Mouse (Mus musculus): ENCODE results near the gene Usp40.
"Not testable (repeated sequence)": the region's sequence is repeated elsewhere in the genome, so short reads cannot be mapped to it uniquely, and the experiment has no call there.

Usp40 gene

GRCm38 (mm10) chr1:88008211-88008697 lies at the start of gene Usp40:
TSS of gene Usp40 (minus strand) at chr1:88008551.
- peak; percentile 50 for DNase-seq (ENCODE audit: low read depth)

GRCm38 (mm10) chr1:88055088-88055487 lies 46.7 kb upstream of the Usp40 start, which contains the start of gene Ugt1a10:
TSS of gene Ugt1a10 (plus strand) at chr1:88055388.
- no peak for DNase-seq (ENCODE audit: low read depth)

GRCm38 (mm10) chr1:88047408-88047807 lies 39.1 kb upstream of the Usp40 start:
- not testable (repeated sequence) for DNase-seq (ENCODE audit: low read depth)

GRCm38 (mm10) chr1:88044832-88045437 lies 36.6 kb upstream of the Usp40 start:
- not testable (repeated sequence) for DNase-seq (ENCODE audit: low read depth)

- DNase-seq (ENCODE audit: low read depth): not testable (repeated sequence)
Measured at GRCm38 (mm10) chr1:88043044-88043443, 34.7 kb upstream of the Usp40 start.

GRCm38 (mm10) chr1:88025244-88025643 lies 16.9 kb upstream of the Usp40 start:
- DNase-seq (ENCODE audit: low read depth): not testable (repeated sequence)

- DNase-seq (ENCODE audit: low read depth): no peak
Measured at GRCm38 (mm10) chr1:88015371-88015770, 7.0 kb upstream of the Usp40 start.

- no peak for DNase-seq (ENCODE audit: low read depth)
Measured at GRCm38 (mm10) chr1:88014671-88015070, 6.3 kb upstream of the Usp40 start.

- DNase-seq (ENCODE audit: low read depth): no peak
Measured at GRCm38 (mm10) chr1:88014194-88014593, 5.8 kb upstream of the Usp40 start.

GRCm38 (mm10) chr1:88013726-88014125 lies 5.4 kb upstream of the Usp40 start:
- no peak for DNase-seq (ENCODE audit: low read depth)

GRCm38 (mm10) chr1:88009521-88009920 lies 1.2 kb upstream of the Usp40 start:
- DNase-seq (ENCODE audit: low read depth): no peak

- peak; percentile 6 for DNase-seq (ENCODE audit: low read depth)
Measured at GRCm38 (mm10) chr1:88008735-88009134, 384 bp upstream of the Usp40 start.

GRCm38 (mm10) chr1:88007692-88008210 lies 600 bp downstream of the Usp40 start:
- peak; percentile 8 for DNase-seq (ENCODE audit: low read depth)

GRCm38 (mm10) chr1:87992716-87993115 lies 15.6 kb downstream of the Usp40 start:
- no peak for DNase-seq (ENCODE audit: low read depth)

GRCm38 (mm10) chr1:87982291-87982690 lies 26.1 kb downstream of the Usp40 start:
- no peak for DNase-seq (ENCODE audit: low read depth)

GRCm38 (mm10) chr1:87970381-87970780 lies 38.0 kb downstream of the Usp40 start:
- no peak for DNase-seq (ENCODE audit: low read depth)

- peak; percentile 90 for DNase-seq (ENCODE audit: low read depth)
Measured at GRCm38 (mm10) chr1:87961459-87962167, 46.7 kb downstream of the Usp40 start.

- DNase-seq (ENCODE audit: low read depth): peak; percentile 16
Measured at GRCm38 (mm10) chr1:87960752-87961151, 47.6 kb downstream of the Usp40 start.

GRCm38 (mm10) chr1:87959998-87960431 lies 48.3 kb downstream of the Usp40 start:
- DNase-seq (ENCODE audit: low read depth): peak; percentile 27

- DNase-seq (ENCODE audit: low read depth): no peak
Measured at GRCm38 (mm10) chr1:87959532-87959931, 48.8 kb downstream of the Usp40 start.

- no peak for DNase-seq (ENCODE audit: low read depth)
Measured at GRCm38 (mm10) chr1:87958931-87959330, 49.4 kb downstream of the Usp40 start.

GRCm38 (mm10) chr1:87953073-87953472 lies 55.3 kb downstream of the Usp40 start:
- DNase-seq (ENCODE audit: low read depth): no peak

GRCm38 (mm10) chr1:87951641-87952040 lies 56.7 kb downstream of the Usp40 start:
- DNase-seq (ENCODE audit: low read depth): no peak

Measured in c-Kit-positive CD71-positive TER-119-negative erythroid progenitor cells, embryonic 14.5 days (primary cell).